Mouse (Mus musculus) spleen, adult 2 months (tissue): ENCODE measurements around the gene Tor4a. TPM values are rescaled to one million over a fixed set of nuclear protein-coding genes. Genes with fewer than 3 reads are reported as not detected.

ENCODE experiments used
- DNase-seq, 2 experiments: peaks; one replicate each; pipeline versions ENCODE4 v3.0.0 to v3.0.0-alpha.2; 2012 to 2021; ENCODE audit warnings: low spot score in 2 of 2, low read depth in 1 of 2
- H3K27ac ChIP-seq: fragments of 200-500 bp; 2 replicates; pipeline ENCODE4 v1.5.1; 2012; ENCODE audit warnings: low read length, inconsistent platforms; ENCODE audit not compliant: insufficient read depth
- H3K27me3 ChIP-seq: fragments of 200-500 bp; 2 replicates; pipeline ENCODE4 v1.6.1; 2012; ENCODE audit warnings: mild to moderate bottlenecking, moderate library complexity, low read length, inconsistent platforms; ENCODE audit not compliant: control insufficient read depth, insufficient read depth
- H3K36me3 ChIP-seq: fragments of 200-500 bp; 2 replicates; pipeline ENCODE4 v1.6.1; 2012; ENCODE audit warnings: mild to moderate bottlenecking, low read length, inconsistent platforms; ENCODE audit not compliant: control insufficient read depth, insufficient read depth
- H3K4me1 ChIP-seq: fragments of 200-500 bp; 2 replicates; pipeline ENCODE4 v1.6.1; 2011; ENCODE audit warnings: inconsistent platforms; ENCODE audit not compliant: control insufficient read depth, insufficient read depth, insufficient read length
- H3K4me3 ChIP-seq: fragments of 200-500 bp; 2 replicates; pipeline ENCODE4 v1.5.1; 2011; ENCODE audit warnings: mild to moderate bottlenecking, inconsistent platforms; ENCODE audit not compliant: insufficient read depth, insufficient read length; ENCODE audit errors: extremely low read depth
- CTCF ChIP-seq: fragments of 200-500 bp; IDR thresholded peaks from 2 replicates; pipeline ENCODE4 v1.5.1; 2011; ENCODE audit warnings: mild to moderate bottlenecking, inconsistent platforms; ENCODE audit not compliant: insufficient read depth, insufficient read length, insufficient replicate concordance; ENCODE audit errors: extremely low read depth
- POLR2A ChIP-seq: fragments of 200-500 bp; IDR thresholded peaks from 2 replicates; pipeline ENCODE4 v1.6.1; 2011; ENCODE audit warnings: low read depth, low read length, inconsistent platforms
- WGBS: fragments of 180-500 bp; shearing (Covaris S2); methylation state at CpG from one replicate; pipeline ENCODE4 v1.1.7; 2018; 5-methylcytosine and 5-hydroxymethylcytosine counted together
- polyA plus RNA-seq: library from polyadenylated mRNA; depleted of rRNA; stranded (reverse); fragments of >200 nt; gene quantifications from 2 replicates; pipeline ENCODE4 v1.2.3, GENCODE M21; 2012

Gene Tor4a
- polyA plus RNA-seq, 1 experiment: 77.5 TPM

DNA sequence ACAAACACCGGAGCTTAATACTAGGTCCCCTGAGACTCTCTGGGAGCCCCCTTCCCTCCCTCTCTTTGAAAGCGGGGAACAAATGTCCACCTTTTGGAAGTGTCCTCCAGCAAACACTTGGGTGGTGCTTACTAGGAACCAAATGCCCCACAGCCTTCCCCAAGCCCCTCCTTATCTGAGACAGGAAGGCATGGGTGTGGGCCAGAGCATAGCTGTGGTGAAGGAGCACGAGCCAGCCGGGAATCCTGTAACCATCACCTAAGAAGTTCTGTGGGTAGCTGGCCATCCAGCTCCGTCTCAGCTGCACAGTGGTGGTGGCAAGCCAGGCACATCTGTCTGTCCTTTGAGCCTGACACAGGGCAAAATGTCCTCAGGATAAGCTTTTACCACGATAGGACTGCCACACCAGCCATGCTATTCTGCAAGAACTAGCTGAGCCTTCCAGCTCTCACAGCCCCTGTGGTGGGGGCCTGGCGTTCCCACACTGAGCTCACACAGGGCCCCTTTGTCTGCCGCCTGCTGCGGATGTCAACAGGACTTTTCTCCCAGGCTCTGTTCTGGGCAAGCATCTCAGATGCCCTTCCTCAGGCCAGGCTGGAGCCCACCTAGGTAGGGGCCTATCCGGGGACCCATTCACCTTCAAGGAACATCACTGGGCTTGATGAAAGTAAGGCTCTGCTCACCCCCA, 18.3 kb downstream of the Tor4a start:
- Histone ChIP-seq H3K4me3 (no peak overlapping the region), H3K27ac (no peak overlapping the region), H3K27me3 (no peaks in the 10 kb centered on the region), H3K36me3 (no peaks in the 10 kb centered on the region), H3K4me1 (peaks cover 11% of the 10 kb centered on the region; the same call in 1 of the 2 replicates)
- no peak for DNase-seq
- WGBS: 77% methylated on average over 10 of the region's 10 CpGs
- TF ChIP-seq POLR2A: no peak
- TF ChIP-seq CTCF: no peak

GRCm38 (mm10) chr2:25177685-25178084, 19.0 kb downstream of the Tor4a start:
- no peak for DNase-seq
- 80% methylated on average over 6 of the region's 6 CpGs for WGBS
- no peak overlapping the region for H3K4me3 ChIP-seq
- H3K36me3 ChIP-seq: no peaks in the 10 kb centered on the region
- H3K4me1 ChIP-seq: peaks cover 5% of the 10 kb centered on the region; the same call in 1 of the 2 replicates
- H3K27ac ChIP-seq: no peak overlapping the region
- H3K27me3 ChIP-seq: no peaks in the 10 kb centered on the region
- TF ChIP-seq POLR2A: no peak
- TF ChIP-seq CTCF: no peak

GRCm38 (mm10) chr2:25177076-25177475, 19.6 kb downstream of the Tor4a start:
- no peaks in the 10 kb centered on the region for H3K27me3 ChIP-seq
- no peak overlapping the region for H3K27ac ChIP-seq
- WGBS: 87% methylated on average over 4 of the region's 4 CpGs
- no peaks in the 10 kb centered on the region for H3K36me3 ChIP-seq
- no peak overlapping the region for H3K4me3 ChIP-seq
- no peak for TF ChIP-seq POLR2A
- no peak for TF ChIP-seq CTCF
- H3K4me1 ChIP-seq: peaks cover 2% of the 10 kb centered on the region; the same call in 1 of the 2 replicates
- DNase-seq: no peak

GRCm38 (mm10) chr2:25176573-25176972, 20.1 kb downstream of the Tor4a start:
- Histone ChIP-seq H3K27me3 (no peaks in the 10 kb centered on the region), H3K27ac (no peak overlapping the region), H3K36me3 (no peaks in the 10 kb centered on the region), H3K4me1 (no peaks in the 10 kb centered on the region; the same call in 1 of the 2 replicates), H3K4me3 (no peak overlapping the region)
- 83% methylated on average over 6 of the region's 6 CpGs for WGBS
- TF ChIP-seq POLR2A: no peak
- DNase-seq: no peak

GRCm38 (mm10) chr2:25175690-25176078, 21.0 kb downstream of the Tor4a start:
- no peak overlapping the region for H3K27ac ChIP-seq
- 93% methylated on average over 4 of the region's 4 CpGs for WGBS
- no peaks in the 10 kb centered on the region for H3K36me3 ChIP-seq
- peaks cover under 1% of the 10 kb centered on the region; the same call in 1 of the 2 replicates for H3K4me1 ChIP-seq
- DNase-seq: no peak
- TF ChIP-seq POLR2A: no peak
- TF ChIP-seq CTCF: no peak
- no peaks in the 10 kb centered on the region for H3K27me3 ChIP-seq
- H3K4me3 ChIP-seq: no peak overlapping the region

- WGBS: 72% methylated on average over 7 of the region's 7 CpGs
- no peak for DNase-seq
- TF ChIP-seq CTCF (no peak), POLR2A (no peak)
- H3K27ac ChIP-seq: no peak overlapping the region
- H3K4me1 ChIP-seq: peaks cover 7% of the 10 kb centered on the region; the same call in 1 of the 2 replicates
- no peaks in the 10 kb centered on the region for H3K27me3 ChIP-seq
- H3K36me3 ChIP-seq: no peaks in the 10 kb centered on the region
- H3K4me3 ChIP-seq: no peak overlapping the region
Measured at GRCm38 (mm10) chr2:25174866-25175689, 21.6 kb downstream of the Tor4a start.
